In genomic region chr5:43841144-43842010, GRCm38 (mm10) we compare ENCODE assay signal across 8 mouse cellular contexts. TPM values are rescaled to one million over a fixed set of nuclear protein-coding genes. Genes with fewer than 3 reads are reported as not detected.
DNase-seq lines count a peak whose midpoint lies in the region; ATAC-seq lines count a peak whose summit lies in the region.

No protein-coding gene starts in this region.

- H3K4me1 ChIP-seq in heart, embryonic 15.5 days (replicated peaks): peaks cover 3% of the 10 kb centered on the region; the same call in 1 of the 2 replicates
- H3K4me1 ChIP-seq in limb, embryonic 10.5 days: peaks cover 7% of the 10 kb centered on the region; the same call in 1 of the 2 replicates
- H3K4me1 ChIP-seq in midbrain, embryonic 13.5 days (replicated peaks): 0 out of 2 replicates have a peak, but pooled peaks cover 8% of the 10 kb centered on the region

- ATAC-seq in heart, embryonic 15.5 days (replicated peaks; ENCODE audit: insufficient number of reproducible peaks, insufficient read depth, low FRiP score, low read depth): no peak
- peak; percentile 35; the same call in 1 of the 2 replicates for ATAC-seq in midbrain, embryonic 13.5 days

- no peaks in the 10 kb centered on the region for H3K27me3 ChIP-seq in heart, embryonic 15.5 days
- no peaks in the 10 kb centered on the region for H3K27me3 ChIP-seq in limb, embryonic 10.5 days (ENCODE audit: low read depth, poor library complexity, severe bottlenecking)
- H3K27me3 ChIP-seq in midbrain, embryonic 13.5 days: no peaks in the 10 kb centered on the region

- peak; percentile 33 to 60 for DNase-seq in layer of hippocampus, postnatal 10 days (ENCODE audit: low spot score in 2 of 2)
- DNase-seq in layer of hippocampus, postnatal 36 days: no peak
- DNase-seq in MN1 (ENCODE audit: low spot score): peak; percentile 74
- DNase-seq in cerebellum, adult 9-11 months: peak; percentile 19
- peak; percentile 61 for DNase-seq in limb, embryonic 10.5 days (ENCODE audit: low spot score)
- peak; percentile 5 for DNase-seq in testis, postnatal 14 days (ENCODE audit: low spot score)

- 39% methylated on average over 11 of the region's 11 CpGs for WGBS in heart, embryonic 15.5 days
- WGBS in limb, embryonic 10.5 days: 53% methylated on average over 11 of the region's 11 CpGs
- 51% methylated on average over 11 of the region's 11 CpGs for WGBS in midbrain, embryonic 13.5 days

- H3K4me3 ChIP-seq in heart, embryonic 15.5 days: 0 out of 2 replicates have a peak overlapping the region, but pooled peaks have one; percentile 13
- no peak overlapping the region for H3K4me3 ChIP-seq in limb, embryonic 10.5 days
- no peak overlapping the region for H3K4me3 ChIP-seq in midbrain, embryonic 13.5 days (replicated peaks)

- no peak overlapping the region for H3K27ac ChIP-seq in heart, embryonic 15.5 days
- H3K27ac ChIP-seq in limb, embryonic 10.5 days: no peak overlapping the region
- H3K27ac ChIP-seq in midbrain, embryonic 13.5 days: no peak overlapping the region

- H3K4me2 ChIP-seq in heart, embryonic 15.5 days: peak overlapping the region; percentile 42
- H3K4me2 ChIP-seq in midbrain, embryonic 13.5 days (replicated peaks): no peak overlapping the region

- H3K9ac ChIP-seq in heart, embryonic 15.5 days: no peak overlapping the region
- no peak overlapping the region for H3K9ac ChIP-seq in midbrain, embryonic 13.5 days (replicated peaks)

- no peaks in the 10 kb centered on the region for H3K9me3 ChIP-seq in heart, embryonic 15.5 days (replicated peaks)
- H3K9me3 ChIP-seq in limb, embryonic 10.5 days (replicated peaks): 0 out of 2 replicates have a peak, but pooled peaks cover 1% of the 10 kb centered on the region
- H3K9me3 ChIP-seq in midbrain, embryonic 13.5 days: 0 out of 2 replicates have a peak, but pooled peaks cover 4% of the 10 kb centered on the region

- H3K36me3 ChIP-seq in heart, embryonic 15.5 days: no peaks in the 10 kb centered on the region
- H3K36me3 ChIP-seq in limb, embryonic 10.5 days: no peaks in the 10 kb centered on the region
- H3K36me3 ChIP-seq in midbrain, embryonic 13.5 days: no peaks in the 10 kb centered on the region

RNA-seq across cellular contexts. Expression of gene Fbxl5, which starts 19.9 kb away (rescaled TPM):
- total RNA-seq in layer of hippocampus, postnatal 10 days (2021): 10 to 100 TPM; 77.7 to 88.1 TPM
- 10 to 100 TPM; 92.2 to 98.8 TPM for total RNA-seq in layer of hippocampus, postnatal 36 days (2021)
- polyA plus RNA-seq in heart, embryonic 15.5 days (2015; fragmentation: Nextera tagmentation; extraction: Ambion mirVana): 42.6 and 47.0 TPM in 2 replicates
- 47.3 and 51.9 TPM in 2 replicates for polyA plus RNA-seq in limb, embryonic 10.5 days (2016; fragmentation: Nextera tagmentation; extraction: Ambion mirVana)
- polyA plus RNA-seq in midbrain, embryonic 13.5 days (2015; fragmentation: Nextera tagmentation; extraction: Ambion mirVana): 62.5 and 70.9 TPM in 2 replicates

RNA-seq across cellular contexts. Expression of gene Bst1, which starts 22.7 kb away (rescaled TPM):
- total RNA-seq in layer of hippocampus, postnatal 10 days (2021): under 1 TPM in 1 of 2 experiments, not detected in 1; 0.16 TPM
- total RNA-seq in layer of hippocampus, postnatal 36 days (2021): not detected
- polyA plus RNA-seq in heart, embryonic 15.5 days (2015; fragmentation: Nextera tagmentation; extraction: Ambion mirVana): 1.2 and 4.6 TPM in 2 replicates
- polyA plus RNA-seq in limb, embryonic 10.5 days (2016; fragmentation: Nextera tagmentation; extraction: Ambion mirVana): 0.05 and 0.21 TPM in 2 replicates
- not detected in 2 replicates for polyA plus RNA-seq in midbrain, embryonic 13.5 days (2015; fragmentation: Nextera tagmentation; extraction: Ambion mirVana)

RNA-seq across cellular contexts. Expression of gene Cd38, which starts 27.0 kb away (rescaled TPM):
- total RNA-seq in layer of hippocampus, postnatal 10 days (2021): 10 to 100 TPM; 10.5 to 11.3 TPM
- total RNA-seq in layer of hippocampus, postnatal 36 days (2021): 1 to 10 TPM; 6.9 to 7.5 TPM
- 16.6 and 18.6 TPM in 2 replicates for polyA plus RNA-seq in heart, embryonic 15.5 days (2015; fragmentation: Nextera tagmentation; extraction: Ambion mirVana)
- 8.6 and 10.7 TPM in 2 replicates for polyA plus RNA-seq in limb, embryonic 10.5 days (2016; fragmentation: Nextera tagmentation; extraction: Ambion mirVana)
- 2.8 TPM in 2 replicates for polyA plus RNA-seq in midbrain, embryonic 13.5 days (2015; fragmentation: Nextera tagmentation; extraction: Ambion mirVana)

Comparison
In these comparisons a context has a peak if more than half of its experiments do, and no peak if none do; other contexts are left out.
1. DNase-seq: peak in layer of hippocampus, postnatal 10 days (2 of 2), MN1 (single experiment), cerebellum, adult 9-11 months (single experiment), limb, embryonic 10.5 days (single experiment) and testis, postnatal 14 days (single experiment); none in layer of hippocampus, postnatal 36 days (0 of 2).